Mouse (Mus musculus): ENCODE data around the gene Capzb. TPM values are rescaled to one million over a fixed set of nuclear protein-coding genes. Genes with fewer than 3 reads are reported as not detected.

Gene Capzb
- total and polyA plus RNA-seq, 3 experiments = 86.4 to 388 (median 160) TPM

- 0 out of 2 replicates have a peak, but pooled peaks cover under 1% of the 10 kb centered on the region for H3K79me2 ChIP-seq (replicated peaks; ENCODE audit: control insufficient read depth, extremely low read depth, insufficient read depth, poor library complexity, severe bottlenecking)
- in situ Hi-C loops (cut with MboI; ENCODE audit: low pct_ligation_motif_present, low pct_unique_long_range_greater_than_20kb, low sequenced_read_pairs) = no loop called here
- dilution Hi-C loops (cut with MboI; ENCODE audit: extremely low pct_ligation_motif_present, extremely low pct_unique_long_range_greater_than_20kb, low sequenced_read_pairs) = no loop called here
Observed at GRCm38 (mm10) chr4:139185766-139186442, 6.8 kb upstream of the Capzb start.

GRCm38 (mm10) chr4:139187930-139188329 is 4.8 kb upstream of the Capzb start:
- TF ChIP-seq GABPA (IDR thresholded peaks at IDR 0.05; ENCODE audit: insufficient replicate concordance, low read depth, low read length) (no peak), ZMIZ1 (IDR thresholded peaks at IDR 0.05; ENCODE audit: low read depth, low read length) (no peak), RAD21 (IDR thresholded peaks at IDR 0.05; ENCODE audit: low read depth, low read length) (no peak), PAX5 (IDR thresholded peaks at IDR 0.05; ENCODE audit: low read length) (no peak), TBP (conservative IDR thresholded peaks at IDR 0.05; ENCODE audit: low read depth, low read length) (no peak), JUND (conservative IDR thresholded peaks at IDR 0.05; ENCODE audit: low read depth, low read length) (no peak), IRF4 (IDR thresholded peaks at IDR 0.05; ENCODE audit: low read depth, low read length) (no peak), ELF1 (IDR thresholded peaks at IDR 0.05; ENCODE audit: low read depth, low read length) (no peak), HCFC1 (IDR thresholded peaks at IDR 0.05; ENCODE audit: low read depth, low read length) (no peak), UBTF (IDR thresholded peaks at IDR 0.05; ENCODE audit: low read depth, low read length) (no peak), KAT2A (IDR thresholded peaks at IDR 0.05; ENCODE audit: insufficient replicate concordance, low read length) (no peak), MXI1 (IDR thresholded peaks at IDR 0.05; ENCODE audit: low read depth, low read length) (no peak), MAX (IDR thresholded peaks at IDR 0.05; ENCODE audit: low read length) (no peak), NRF1 (IDR thresholded peaks at IDR 0.05; ENCODE audit: low read depth, low read length) (no peak), POLR2A (IDR thresholded peaks at IDR 0.05; ENCODE audit: low read depth, low read length) (no peak), MYC (IDR thresholded peaks at IDR 0.05; ENCODE audit: low read depth, low read length) (no peak), USF2 (conservative IDR thresholded peaks at IDR 0.05; ENCODE audit: low read depth, low read length) (no peak), RCOR1 (conservative IDR thresholded peaks at IDR 0.05; ENCODE audit: low read depth, low read length) (no peak), TCF12 (IDR thresholded peaks at IDR 0.05; ENCODE audit: low read depth, low read length) (no peak)
- H3K4me3 ChIP-seq (replicated peaks in 1 of 3; ENCODE audit: low read depth in 2 of 3, low read length in 2 of 3, poor library complexity in 1 of 3) = no peak overlapping the region
- peaks cover 8% of the 10 kb centered on the region; the same call in 1 of the 2 replicates for H3K79me2 ChIP-seq (replicated peaks; ENCODE audit: control insufficient read depth, extremely low read depth, insufficient read depth, poor library complexity, severe bottlenecking)
- H3K4me1 ChIP-seq (ENCODE audit: control insufficient read depth in 1 of 2, insufficient read depth in 2 of 2) = peaks cover 6 to 12% of the 10 kb centered on the region in 2 experiments
- H3K27me3 ChIP-seq (replicated peaks) = no peaks in the 10 kb centered on the region
- H3K27ac ChIP-seq (ENCODE audit: insufficient read depth, low read depth) = no peak overlapping the region
- no peak for DNase-seq (ENCODE audit: extremely low read depth)
- dilution Hi-C loops (cut with MboI; ENCODE audit: extremely low pct_ligation_motif_present, extremely low pct_unique_long_range_greater_than_20kb, low sequenced_read_pairs) = no loop called here
- in situ Hi-C loops (cut with MboI; ENCODE audit: low pct_ligation_motif_present, low pct_unique_long_range_greater_than_20kb, low sequenced_read_pairs) = no loop called here
- H3K9ac ChIP-seq (ENCODE audit: insufficient read depth, low read depth) = no peak overlapping the region
- no peak overlapping the region for H3K4me2 ChIP-seq (ENCODE audit: insufficient read depth, low read depth, poor library complexity, severe bottlenecking)
- peaks cover 0 to 12% of the 10 kb centered on the region in 2 experiments for H3K36me3 ChIP-seq (replicated peaks in 1 of 2; ENCODE audit: control insufficient read depth in 1 of 2, insufficient read depth in 1 of 2, low read length in 1 of 2)
- H3K9me3 ChIP-seq (replicated peaks; ENCODE audit: low read length) = no peaks in the 10 kb centered on the region

More at GRCm38 (mm10) chr4:139185766-139186442, 6.8 kb upstream of the Capzb start:
- H3K27ac ChIP-seq (ENCODE audit: insufficient read depth, low read depth) = no peak overlapping the region
- H3K4me2 ChIP-seq (ENCODE audit: insufficient read depth, low read depth, poor library complexity, severe bottlenecking) = no peak overlapping the region
- TF ChIP-seq SMC3 (IDR thresholded peaks at IDR 0.05; ENCODE audit: low read depth, low read length) (no peak), RCOR1 (conservative IDR thresholded peaks at IDR 0.05; ENCODE audit: low read depth, low read length) (no peak)
- peaks cover 2 to 3% of the 10 kb centered on the region in 2 experiments; a peak in 2 of 4 replicates for H3K4me1 ChIP-seq (ENCODE audit: control insufficient read depth in 1 of 2, insufficient read depth in 2 of 2)
- H3K9me3 ChIP-seq (replicated peaks; ENCODE audit: low read length) = no peaks in the 10 kb centered on the region
- no peak overlapping the region for H3K4me3 ChIP-seq (replicated peaks in 1 of 3; ENCODE audit: low read depth in 2 of 3, low read length in 2 of 3, poor library complexity in 1 of 3)
- H3K27me3 ChIP-seq (replicated peaks) = no peaks in the 10 kb centered on the region
- no peak overlapping the region for H3K9ac ChIP-seq (ENCODE audit: insufficient read depth, low read depth)
- no peak for DNase-seq (ENCODE audit: extremely low read depth)
- peaks cover 0 to 12% of the 10 kb centered on the region in 2 experiments for H3K36me3 ChIP-seq (replicated peaks in 1 of 2; ENCODE audit: control insufficient read depth in 1 of 2, insufficient read depth in 1 of 2, low read length in 1 of 2)
